Comparison of ENCODE assay signal across 17 mouse cellular contexts in genomic region chr2:148161966-148162365, GRCm38 (mm10).
DNase-seq lines count a peak whose midpoint lies in the region; ATAC-seq lines count a peak whose summit lies in the region.
"Had no signal": no experiment of that assay in that cellular context is flagged by ENCODE, and none has a peak within 500 bp of the region (broad histone marks: within the 10 kb centered on the region; RNA-seq: fewer than 3 reads in every experiment).

No protein-coding gene starts in this region.

- intact Hi-C loops in left cerebral cortex, postnatal 4 days (cut with DNase I) = no loop called here

- DNase-seq in frontal cortex, postnatal 14 days (ENCODE audit: low spot score in 2 of 2) = no peak
- DNase-seq in left cerebral cortex, adult 11 months (ENCODE audit: low spot score) = peak; percentile 32
- DNase-seq in left cerebral cortex, postnatal 4 days = no peak
- peak; percentile 62 for DNase-seq in layer of hippocampus, adult 9-11 months
- peak; percentile 29 for DNase-seq in skeletal muscle tissue, adult 2 months (ENCODE audit: low read depth, low spot score)
- no peak for DNase-seq in yolk sac, embryonic 10.5 days (ENCODE audit: low spot score)
- DNase-seq: adrenal gland, postnatal 25 days; cerebellum, adult 9-11 months; heart, adult 18-20 months; heart, postnatal 36 days; kidney, adult 18-20 months; kidney, postnatal 4 days; lung, postnatal 4 days; spleen, adult 18-20 months had no signal

- peak; percentile 85 for ATAC-seq in frontal cortex, adult (ENCODE audit: low TSS enrichment)
- ATAC-seq: CD4-positive, CD25-positive, alpha-beta regulatory T cell, adult 4 months; inflammation-experienced regulatory T-cells, adult 6 months had no signal

Comparison
In these comparisons a context has a peak if more than half of its experiments do, and no peak if none do; other contexts are left out.
1. DNase-seq: peak in left cerebral cortex, adult 11 months (single experiment), layer of hippocampus, adult 9-11 months (single experiment) and skeletal muscle tissue, adult 2 months (single experiment); none in frontal cortex, postnatal 14 days (0 of 2), left cerebral cortex, postnatal 4 days (single experiment) and yolk sac, embryonic 10.5 days (single experiment).